Comparison of ENCODE assay signal across 10 mouse cellular contexts in the genomic region with DNA sequence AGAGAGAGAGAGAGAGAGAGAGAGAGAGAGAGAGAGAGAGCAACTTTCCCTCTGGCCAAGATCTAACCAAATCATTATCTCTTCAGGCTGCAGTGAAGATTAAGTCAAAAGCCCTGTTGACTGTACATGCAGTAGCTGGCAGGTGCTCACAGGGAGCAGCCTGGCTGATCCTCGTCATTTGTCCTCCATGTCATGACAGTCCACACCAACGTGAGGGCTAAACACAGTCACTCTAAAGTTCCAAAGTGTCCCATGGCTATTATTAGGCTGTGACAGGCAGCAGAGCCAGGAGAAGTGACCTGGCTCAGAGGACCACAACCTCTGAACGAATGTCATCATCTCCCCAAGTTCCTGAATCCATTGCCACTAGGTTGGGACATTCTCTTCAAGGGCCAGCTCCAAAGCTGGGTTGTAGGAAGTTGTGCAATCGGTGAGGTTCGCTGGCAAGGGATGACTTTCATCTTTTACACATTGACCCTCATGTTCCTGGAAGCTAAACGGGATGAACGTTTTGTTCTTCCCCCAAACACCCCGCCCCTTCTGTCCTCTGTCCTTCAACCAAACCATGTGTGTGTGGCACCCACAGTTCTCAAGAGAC.
DNase-seq lines count a peak whose midpoint lies in the region; ATAC-seq and TF ChIP-seq lines count a peak whose summit lies in the region.
"Had no signal": no experiment of that assay in that cellular context is flagged by ENCODE, and none has a peak within 500 bp of the region (broad histone marks: within the 10 kb centered on the region; RNA-seq: fewer than 3 reads in every experiment).

No protein-coding gene starts in this region.

- no peak overlapping the region for H3ac ChIP-seq in myocyte (ENCODE audit: control insufficient read depth, insufficient read length)

- no peaks in the 10 kb centered on the region for H3K36me3 ChIP-seq in kidney, embryonic 14.5 days (ENCODE audit: control insufficient read depth, insufficient read depth, low read length)
- no peaks in the 10 kb centered on the region for H3K36me3 ChIP-seq in myocyte (ENCODE audit: control insufficient read depth, insufficient read depth)

- no peak overlapping the region for H3K27ac ChIP-seq in kidney, embryonic 14.5 days (ENCODE audit: low read depth, low read length)

- H3K4me1 ChIP-seq in kidney, embryonic 14.5 days (ENCODE audit: control insufficient read depth, insufficient read depth, low read length) = peaks cover 18% of the 10 kb centered on the region

- no peak overlapping the region for H3K4me2 ChIP-seq in kidney, embryonic 14.5 days (replicated peaks; ENCODE audit: low read depth, low read length)
- H3K4me2 ChIP-seq in myocyte (ENCODE audit: low read depth) = no peak overlapping the region

- ATAC-seq in kidney, embryonic 14.5 days (ENCODE audit: low FRiP score, low TSS enrichment) = no peak

- no peaks in the 10 kb centered on the region for H3K9me3 ChIP-seq in kidney, embryonic 14.5 days (ENCODE audit: control insufficient read depth, low read length)

- no peak for TF ChIP-seq POLR2A in myocyte (IDR thresholded peaks at IDR 0.05; ENCODE audit: insufficient read length, low read depth)

- H3K4me3 ChIP-seq in kidney, embryonic 14.5 days (ENCODE audit: low read length) = no peak overlapping the region
- H3K4me3 ChIP-seq in myocyte = no peak overlapping the region
- H3K4me3 ChIP-seq: erythroblast, embryonic 14.5 days; left cerebral cortex, adult 2 months had no signal

- no peaks in the 10 kb centered on the region for H3K27me3 ChIP-seq in kidney, embryonic 14.5 days (ENCODE audit: control insufficient read depth, insufficient read depth, low read length)
- H3K27me3 ChIP-seq in myocyte (ENCODE audit: control insufficient read depth, insufficient read depth, insufficient read length) = no peaks in the 10 kb centered on the region

- no peaks in the 10 kb centered on the region for H3K79me2 ChIP-seq in myocyte (ENCODE audit: control insufficient read depth, insufficient read depth)

- DNase-seq in kidney, adult 11 months = peak; percentile 66
- peak; percentile 90 to 95 for DNase-seq in heart, adult 18-20 months
- DNase-seq in kidney, postnatal 36 days = peak; percentile 74 to 84
- no peak for DNase-seq in thymus, postnatal 14 days
- no peak for DNase-seq in layer of hippocampus, postnatal 36 days
- no peak for DNase-seq in ovary, postnatal 36 days (ENCODE audit: low spot score)

- H3K9ac ChIP-seq in kidney, embryonic 14.5 days (ENCODE audit: low read depth, low read length) = no peak overlapping the region

- WGBS in kidney, embryonic 14.5 days = 74% methylated on average over 8 of the region's 8 CpGs

TF ChIP-seq in myocyte, 11 proteins besides CTCF, POLR2A, EP300 and RAD21:
- TF ChIP-seq REST (IDR thresholded peaks at IDR 0.05; ENCODE audit: insufficient read depth, insufficient read length) = no peak
- TF ChIP-seq MYOG (IDR thresholded peaks at IDR 0.05; ENCODE audit: control insufficient read depth in 1 of 3, insufficient read depth in 1 of 3, insufficient read length in 2 of 3, low read depth in 2 of 3) = no peak
- no peak for TF ChIP-seq MYOD1 (IDR thresholded peaks at IDR 0.05; ENCODE audit: control insufficient read depth in 1 of 3, insufficient read length in 2 of 3, low read depth in 2 of 3)
- 0 out of 2 replicates have a peak, but pooled peaks have one; percentile 4 for TF ChIP-seq CEBPB (IDR thresholded peaks at IDR 0.05; ENCODE audit: insufficient read depth, poor library complexity, severe bottlenecking)
- TF ChIP-seq TCF12 (IDR thresholded peaks at IDR 0.05; ENCODE audit: insufficient read depth, poor library complexity, severe bottlenecking) = no peak
- no peak for TF ChIP-seq SRF (IDR thresholded peaks at IDR 0.05; ENCODE audit: control insufficient read depth, insufficient read length, low read depth)
- no peak for TF ChIP-seq USF1 (IDR thresholded peaks at IDR 0.05; ENCODE audit: low read depth)

Comparison
In these comparisons a context has a peak if more than half of its experiments do, and no peak if none do; other contexts are left out.
1. DNase-seq: peak in kidney, adult 11 months (single experiment), heart, adult 18-20 months (2 of 2) and kidney, postnatal 36 days (2 of 2); none in thymus, postnatal 14 days (single experiment), layer of hippocampus, postnatal 36 days (0 of 2) and ovary, postnatal 36 days (single experiment).